Mouse (Mus musculus) MEL (cell line): Measurements from ENCODE around the gene Dpf2. TPM values are rescaled to one million over a fixed set of nuclear protein-coding genes. Genes with fewer than 3 reads are reported as not detected.
"Not testable (repeated sequence)": the region's sequence is repeated elsewhere in the genome, so short reads cannot be mapped to it uniquely, and the experiment has no call there.

ENCODE experiments used
- DNase-seq: peaks from one replicate; pipeline ENCODE4 v3.0.0; 2011; ENCODE audit warnings: low read depth, low spot score
- H3K27ac ChIP-seq: 2 replicates; pipeline ENCODE4 v1.5.1; 2012; ENCODE audit warnings: low read depth, mild to moderate bottlenecking, control low read depth, low read length, moderate library complexity; ENCODE audit not compliant: control insufficient read depth
- H3K27me3 ChIP-seq, 2 experiments: fragments of 150-350 bp in 1 of 2; sonication (generic) in 1 of 2; 2 replicates each; pipeline ENCODE4 v1.6.1; 2012; ENCODE audit warnings: low read length in 2 of 2, mild to moderate bottlenecking in 2 of 2, improper control_type of control experiment in 1 of 2, moderate library complexity in 1 of 2; ENCODE audit not compliant: insufficient read depth in 2 of 2, control insufficient read depth in 1 of 2
- H3K36me3 ChIP-seq, 2 experiments: 2 replicates each; pipeline ENCODE4 v1.6.1; 2012 to 2014; ENCODE audit warnings: low read length in 2 of 2, improper control_type of control experiment in 1 of 2, inconsistent platforms in 1 of 2, mild to moderate bottlenecking in 1 of 2; ENCODE audit not compliant: insufficient read depth in 2 of 2, control insufficient read depth in 1 of 2
- H3K4me1 ChIP-seq, 2 experiments: fragments of 150-350 bp in 1 of 2; sonication (generic) in 1 of 2; 2 replicates each; pipeline ENCODE4 v1.6.1; 2012; ENCODE audit warnings: low read length in 2 of 2, improper control_type of control experiment in 1 of 2, mild to moderate bottlenecking in 1 of 2; ENCODE audit not compliant: insufficient read depth in 2 of 2, control insufficient read depth in 1 of 2
- H3K4me3 ChIP-seq, 2 experiments: fragments of 150-350 bp in 1 of 2; sonication (generic) in 1 of 2; 2 replicates each; pipeline ENCODE4 v1.5.1; 2012; ENCODE audit warnings: low read depth in 2 of 2, low read length in 2 of 2, mild to moderate bottlenecking in 2 of 2, moderate library complexity in 2 of 2, control low read depth in 1 of 2, improper control_type of control experiment in 1 of 2; ENCODE audit not compliant: control insufficient read depth in 1 of 2, insufficient read depth in 1 of 2
- H3K79me2 ChIP-seq: 2 replicates; pipeline ENCODE4 v1.6.1; 2012; ENCODE audit warnings: mild to moderate bottlenecking, low read length, moderate library complexity; ENCODE audit not compliant: control insufficient read depth, poor library complexity, insufficient read depth
- H3K9ac ChIP-seq: 2 replicates; pipeline ENCODE4 v1.6.1; 2012; ENCODE audit warnings: low read depth, mild to moderate bottlenecking, control low read depth, low read length, moderate library complexity; ENCODE audit not compliant: control insufficient read depth, poor library complexity, severe bottlenecking
- H3K9me3 ChIP-seq: fragments of 150-350 bp; sonication (generic); replicated peaks from 2 replicates; pipeline ENCODE4 v1.6.1; 2012; ENCODE audit warnings: mild to moderate bottlenecking, low read length, improper control_type of control experiment, moderate library complexity; ENCODE audit not compliant: insufficient read depth
- E2F4 ChIP-seq: IDR thresholded peaks from 2 replicates; pipeline ENCODE4 v1.6.1; 2011; ENCODE audit warnings: low read depth, low read length, improper control_type of control experiment, borderline replicate concordance
- JUND ChIP-seq: IDR thresholded peaks from 2 replicates; pipeline ENCODE4 v1.6.1; 2011; ENCODE audit warnings: low read depth, mild to moderate bottlenecking, improper control_type of control experiment, low read length
- KAT2A ChIP-seq: conservative IDR thresholded peaks from 2 replicates; pipeline ENCODE4 v1.6.1; 2012; ENCODE audit warnings: low read depth, low read length, improper control_type of control experiment, inconsistent platforms
- MAX ChIP-seq: IDR thresholded peaks from 2 replicates; pipeline ENCODE4 v1.6.1; 2011; ENCODE audit warnings: low read length, improper control_type of control experiment
- MYB ChIP-seq: IDR thresholded peaks from 2 replicates; pipeline ENCODE4 v1.6.1; 2011; ENCODE audit warnings: mild to moderate bottlenecking, low read depth, low read length, improper control_type of control experiment
- NRF1 ChIP-seq: IDR thresholded peaks from 2 replicates; pipeline ENCODE4 v1.6.1; 2014; ENCODE audit warnings: low read depth, mild to moderate bottlenecking, inconsistent platforms, low read length, improper control_type of control experiment, moderate library complexity; ENCODE audit not compliant: poor library complexity, insufficient read depth, severe bottlenecking
- POLR2AphosphoS5 ChIP-seq: IDR thresholded peaks from 2 replicates; pipeline ENCODE4 v1.6.1; 2012; ENCODE audit warnings: low read depth, borderline replicate concordance, mild to moderate bottlenecking, inconsistent platforms, low read length, moderate library complexity, mixed read lengths
- SMC3 ChIP-seq: IDR thresholded peaks from 2 replicates; pipeline ENCODE4 v1.6.1; 2011; ENCODE audit warnings: low read depth, low read length, improper control_type of control experiment
- TBP ChIP-seq: IDR thresholded peaks from 2 replicates; pipeline ENCODE4 v1.8.0; 2011; ENCODE audit warnings: low read depth, low read length, improper control_type of control experiment
- UBTF ChIP-seq: IDR thresholded peaks from 2 replicates; pipeline ENCODE4 v1.6.1; 2012; ENCODE audit warnings: low read depth, mild to moderate bottlenecking, inconsistent platforms, low read length, improper control_type of control experiment, moderate library complexity, borderline replicate concordance; ENCODE audit not compliant: insufficient read depth
- USF2 ChIP-seq, 2 experiments: IDR thresholded peaks; 2 replicates each; pipeline ENCODE4 v1.6.1; 2011 to 2012; ENCODE audit warnings: improper control_type of control experiment in 2 of 2, low read length in 2 of 2, borderline replicate concordance in 1 of 2, inconsistent platforms in 1 of 2, low read depth in 1 of 2, mild to moderate bottlenecking in 1 of 2; ENCODE audit not compliant: insufficient read depth in 1 of 2
- ZKSCAN1 ChIP-seq: IDR thresholded peaks from 2 replicates; pipeline ENCODE4 v1.6.1; 2012; ENCODE audit warnings: low read depth, mild to moderate bottlenecking, inconsistent platforms, low read length, improper control_type of control experiment, moderate library complexity
- ZMIZ1 ChIP-seq: IDR thresholded peaks from 2 replicates; pipeline ENCODE4 v1.6.1; 2012; ENCODE audit warnings: low read depth, mild to moderate bottlenecking, inconsistent platforms, low read length, improper control_type of control experiment, moderate library complexity
- polyA plus RNA-seq, 2 experiments: library from polyadenylated mRNA; stranded (reverse) in 1 of 2; unstranded in 1 of 2; fragments of >175 nt in 1 of 2; fragments of >200 nt in 1 of 2; gene quantifications; 2 replicates each; pipeline versions ENCODE4 v1.2.1 to v1.2.4; 2012; ENCODE audit warnings: low replicate concordance in 2 of 2, low read depth in 1 of 2; ENCODE audit not compliant: insufficient read length in 2 of 2, insufficient read depth in 1 of 2, missing spikeins in 1 of 2
- total RNA-seq: library from RNA; depleted of rRNA; stranded (reverse); fragments of 300-350 nt; gene quantifications from 2 replicates; pipeline ENCODE4 v1.2.3, GENCODE M21; 2012

The Dpf2 gene
- total and polyA plus RNA-seq, 3 experiments = 58.6 to 166 (median 133) TPM

- TF ChIP-seq E2F4 (no peak), TBP (0 out of 2 replicates have a peak, but pooled peaks have one; percentile 40)
- TF ChIP-seq, all 39 proteins: peak for 14
Observed at GRCm38 (mm10) chr19:5883935-5884334, 28.9 kb downstream of the Dpf2 start (continued).

GRCm38 (mm10) chr19:5882079-5882478, 30.7 kb downstream of the Dpf2 start:
- not testable (repeated sequence) for H3K27me3 ChIP-seq, H3K4me3 ChIP-seq, H3K9me3 ChIP-seq
- H3K79me2 ChIP-seq = peaks cover 14% of the 10 kb centered on the region
- DNase-seq = peak; percentile 67
- H3K4me1 ChIP-seq = peaks cover 9 to 35% of the 10 kb centered on the region in 2 experiments
- H3K36me3 ChIP-seq = peaks cover 0 to 21% of the 10 kb centered on the region in 2 experiments; a peak in 2 of 4 replicates
- peak overlapping the region; percentile 24; the same call in 1 of the 2 replicates for H3K9ac ChIP-seq
- peak overlapping the region; percentile 36; the same call in 1 of the 2 replicates for H3K27ac ChIP-seq

- Histone ChIP-seq H3K9me3 (no peaks in the 10 kb centered on the region), H3K36me3 (peaks cover 0 to 22% of the 10 kb centered on the region in 2 experiments; a peak in 2 of 4 replicates), H3K4me3 (no peak overlapping the region), H3K27me3 (no peaks in the 10 kb centered on the region), H3K27ac (no peak overlapping the region), H3K4me1 (peaks cover 9 to 38% of the 10 kb centered on the region in 2 experiments), H3K79me2 (peaks cover 14% of the 10 kb centered on the region), H3K9ac (no peak overlapping the region)
- no peak for DNase-seq
- TF ChIP-seq KAT2A = no peak
- TF ChIP-seq NRF1 = no peak
- no peak for TF ChIP-seq MYB
- TF ChIP-seq JUND = no peak
- no peak for TF ChIP-seq MAX
- TF ChIP-seq USF2 (IDR thresholded peaks at IDR 0.05; ENCODE audit: borderline replicate concordance in 1 of 2, insufficient read depth in 1 of 2, low read depth in 1 of 2, low read length in 2 of 2) = no peak
- no peak for TF ChIP-seq ZMIZ1
- no peak for TF ChIP-seq ZKSCAN1
- no peak for TF ChIP-seq UBTF
- no peak for TF ChIP-seq SMC3
- no peak for TF ChIP-seq POLR2AphosphoS5
Observed at GRCm38 (mm10) chr19:5881155-5881554, 31.7 kb downstream of the Dpf2 start.
